ENCODE assay signal across 8 mouse cellular contexts in the genomic region with DNA sequence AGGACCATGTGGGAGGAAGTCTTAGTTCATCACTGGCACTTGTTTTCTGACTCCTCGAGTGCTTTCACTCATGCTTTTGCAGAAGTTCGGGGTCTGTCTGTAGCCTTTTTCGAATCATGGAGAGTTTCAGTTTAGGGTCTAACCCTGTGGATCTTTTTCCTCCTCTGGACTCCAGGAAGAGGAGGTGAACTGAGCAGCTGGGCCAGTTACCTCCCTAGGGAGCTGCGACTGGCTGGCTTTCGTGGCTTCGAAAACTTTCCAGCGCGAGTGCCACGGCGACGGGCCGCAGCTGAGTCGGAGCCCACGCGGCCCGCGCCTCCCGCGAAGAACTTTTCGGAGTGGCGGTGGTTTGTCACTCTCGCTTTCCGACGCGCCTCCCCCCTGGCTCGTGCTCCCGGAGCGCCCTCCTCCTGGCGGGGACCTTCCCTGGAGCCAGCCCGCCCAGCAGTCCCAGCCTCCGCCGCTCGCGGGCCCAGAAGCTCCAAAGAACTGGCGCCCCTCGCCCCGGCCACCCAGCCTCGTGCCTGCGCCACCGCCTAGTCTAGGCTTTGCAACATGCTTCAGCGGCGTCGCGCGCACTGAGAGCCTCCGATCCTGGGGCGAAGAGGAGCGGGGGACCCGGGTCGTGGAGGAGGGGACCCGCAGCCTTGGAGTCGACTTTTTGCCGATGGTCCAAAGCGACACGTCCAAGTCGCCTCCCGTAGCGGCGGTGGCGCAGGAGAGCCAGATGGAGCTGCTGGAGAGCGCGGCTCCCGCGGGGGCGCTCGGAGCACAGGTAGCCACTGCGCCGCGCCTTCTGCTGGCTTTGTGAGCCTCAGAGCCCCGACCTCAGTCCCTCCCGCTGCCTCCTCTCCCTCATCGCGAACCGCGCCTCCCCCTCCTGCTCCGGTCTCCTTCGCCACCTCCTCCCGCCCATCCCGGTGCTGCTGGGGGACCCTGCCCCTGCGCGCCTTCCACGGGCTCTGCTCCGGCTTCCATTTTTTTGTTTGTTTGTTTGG. TPM values are rescaled to one million over a fixed set of nuclear protein-coding genes. Genes with fewer than 3 reads are reported as not detected.
DNase-seq lines count a peak whose midpoint lies in the region; ATAC-seq and TF ChIP-seq lines count a peak whose summit lies in the region.

No protein-coding gene starts in this region.

- no peaks in the 10 kb centered on the region for H3K27me3 ChIP-seq in intestine, embryonic 15.5 days (replicated peaks)

- no peak for TF ChIP-seq POLR2A in cortical plate, adult 2 months (IDR thresholded peaks at IDR 0.05; ENCODE audit: extremely low read depth, insufficient read depth, low read length)

- intact Hi-C loops in gastrocnemius, postnatal 36 days (cut with DNase I) = no loop called here
- intact Hi-C loops in left cerebral cortex, postnatal 36 days (cut with DNase I) = loop anchor here (2.0 kb wide), 1 partner anchor 73 kb away; no protein-coding TSS in a partner anchor

- H3K4me1 ChIP-seq in cortical plate, adult 2 months (ENCODE audit: control insufficient read depth, insufficient read depth, low read length) = peaks cover 2% of the 10 kb centered on the region; the same call in 1 of the 2 replicates
- H3K4me1 ChIP-seq in intestine, embryonic 15.5 days (replicated peaks) = peaks cover 9% of the 10 kb centered on the region; the same call in 1 of the 2 replicates

- no peaks in the 10 kb centered on the region for H3K36me3 ChIP-seq in intestine, embryonic 15.5 days

- H3K4me2 ChIP-seq in intestine, embryonic 15.5 days (replicated peaks) = peak overlapping the region; percentile 96

- H3K27ac ChIP-seq in cortical plate, adult 2 months (ENCODE audit: insufficient read depth, low read length) = peak overlapping the region; percentile 78
- H3K27ac ChIP-seq in intestine, embryonic 15.5 days = peak overlapping the region; percentile 45

- peak; percentile 92 for ATAC-seq in intestine, embryonic 15.5 days

- H3K9ac ChIP-seq in intestine, embryonic 15.5 days = peak overlapping the region; percentile 65

- no peaks in the 10 kb centered on the region for H3K9me3 ChIP-seq in intestine, embryonic 15.5 days

- TF ChIP-seq CTCF in cortical plate, adult 2 months (IDR thresholded peaks at IDR 0.05; ENCODE audit: extremely low read depth, insufficient read depth, low read length) = no peak

- peak overlapping the region; percentile 85 for H3K4me3 ChIP-seq in cortical plate, adult 2 months (ENCODE audit: insufficient read depth, low read length)
- peak overlapping the region; percentile 60 for H3K4me3 ChIP-seq in intestine, embryonic 15.5 days (replicated peaks)

- WGBS in intestine, embryonic 15.5 days = under 1% methylated on average over 83 of the region's 83 CpGs

- DNase-seq in adrenal gland, adult (ENCODE audit: inconsistent age in 2 of 2, low spot score in 1 of 2) = peak; percentile 90 to 96
- DNase-seq in gastrocnemius, postnatal 36 days = peak; percentile 29
- DNase-seq in left cerebral cortex, postnatal 36 days (ENCODE audit: low spot score in 2 of 2) = peak; percentile 60 to 64
- peak; percentile 61 for DNase-seq in mesoderm, embryonic 11.5 days (ENCODE audit: low read depth, low spot score)
- DNase-seq in right cerebral cortex, postnatal 4 days = peak; percentile 64
- DNase-seq in c-Kit-positive CD71-positive TER-119-positive erythroid progenitor cells, embryonic 14.5 days (ENCODE audit: low spot score) = no peak

RNA-seq across cellular contexts. Expression of gene Cacnb2, which starts 1.2 kb away (rescaled TPM):
- polyA plus RNA-seq in cortical plate, adult 2 months (2012; rRNA removed) = 32.0 and 34.1 TPM in 2 replicates
- under 1 TPM; 0.25 to 0.38 TPM for total RNA-seq in gastrocnemius, postnatal 36 days (2021)
- 1.6 and 2.7 TPM in 2 replicates for polyA plus RNA-seq in intestine, embryonic 15.5 days (2015; fragmentation: Nextera tagmentation; extraction: Ambion mirVana)
- 10 to 100 TPM; 45.8 to 61.0 TPM for total RNA-seq in left cerebral cortex, postnatal 36 days (2021)

Comparison
In these comparisons a context has a peak if more than half of its experiments do, and no peak if none do; other contexts are left out.
1. RNA of gene Cacnb2, which starts 1.2 kb away (total RNA-seq): 45.8 to 61.0 TPM in left cerebral cortex, postnatal 36 days; 0.25 to 0.38 TPM in gastrocnemius, postnatal 36 days; every median in the first group is over 10 times any median in the second.